Mouse (Mus musculus) adrenal gland, postnatal 36 days (tissue): Measurements from ENCODE around the gene Gpr37l1. TPM values are rescaled to one million over a fixed set of nuclear protein-coding genes. Genes with fewer than 3 reads are reported as not detected.
A peak's percentile ranks its signal among the peaks of the same experiment; 100 is the strongest.
"Not testable (repeated sequence)": the region's sequence is repeated elsewhere in the genome, so short reads cannot be mapped to it uniquely, and the experiment has no call there.

Source experiments
- DNase-seq, 2 experiments: peaks; one replicate each; pipeline ENCODE4 v3.0.0; 2021; ENCODE audit warnings: mixed read lengths in 1 of 2
- total RNA-seq, 2 experiments: library from RNA; stranded (reverse); gene quantifications; 2 replicates each; pipeline ENCODE4 v1.2.3; 2021

The Gpr37l1 gene
- total RNA-seq, 2 experiments from 2014 or later = 0.83 to 1.5 TPM

DNA sequence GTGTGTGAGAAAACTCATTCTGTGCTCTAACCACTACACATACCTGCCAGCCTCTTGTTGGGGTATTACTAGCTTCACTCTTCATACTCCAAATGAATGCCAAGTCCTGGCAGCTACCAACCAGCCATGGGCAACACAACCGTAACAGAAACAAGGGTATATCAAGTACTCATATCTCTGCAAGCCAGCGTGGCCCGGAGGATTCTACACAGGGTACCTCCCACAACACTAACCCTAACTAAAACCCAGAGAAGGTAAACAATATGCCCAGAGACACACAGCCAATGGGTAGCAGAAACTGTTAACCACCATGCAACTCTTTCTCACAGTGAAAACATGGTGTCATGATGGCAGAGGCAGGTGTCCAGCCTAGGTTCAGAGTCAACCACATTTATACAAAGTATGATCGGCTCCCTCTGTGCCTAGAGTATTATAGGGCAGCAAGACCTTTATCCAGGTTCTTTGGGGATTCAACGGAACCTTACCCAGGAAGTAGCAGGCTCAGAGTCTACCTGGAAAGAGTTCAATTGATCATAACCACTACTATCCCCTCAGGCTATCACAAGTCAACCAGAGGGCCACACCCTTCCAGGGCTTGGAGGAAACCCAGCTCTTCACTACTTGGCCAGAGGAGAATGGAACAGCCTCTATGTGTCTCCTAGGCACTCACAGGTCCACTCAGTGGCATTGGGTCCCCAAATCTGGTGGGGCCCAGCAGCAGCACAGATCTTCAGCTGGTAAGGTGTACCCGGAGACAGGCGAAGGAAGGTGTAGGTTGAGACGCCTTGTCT is 42.7 kb downstream of the Gpr37l1 start:
- no peak for DNase-seq

GRCm38 (mm10) chr1:135112661-135113060 is 54.8 kb downstream of the Gpr37l1 start:
- DNase-seq = peak; percentile 32 to 48

GRCm38 (mm10) chr1:135111271-135111670 is 56.2 kb downstream of the Gpr37l1 start:
- not testable (repeated sequence) for DNase-seq

Other genes starting within 250 kb of the Gpr37l1 start
- gene Ppp1r12b, start 211.7 kb downstream of the Gpr37l1 start, total RNA-seq = 10 to 100 TPM; 10.5 to 11.4 TPM
- gene Ube2t, start 205.1 kb downstream of the Gpr37l1 start, total RNA-seq = 1 to 10 TPM; 2.5 to 3.3 TPM
- 1 to 10 TPM; 1.2 to 2.2 TPM for gene Lgr6, start 62.4 kb downstream of the Gpr37l1 start, total RNA-seq
- gene Ptpn7, start 35.0 kb downstream of the Gpr37l1 start, total RNA-seq = 1 to 10 TPM in 1 of 2 experiments, under 1 TPM in 1; 0.63 to 1.1 TPM
- 10 to 100 TPM; 52.5 to 56.3 TPM for gene Arl8a, start 20.9 kb downstream of the Gpr37l1 start, total RNA-seq
- gene Elf3, start 90.9 kb upstream of the Gpr37l1 start, total RNA-seq = not detected
- 10 to 100 TPM; 46.3 to 48.9 TPM for gene Rnpep, start 116.4 kb upstream of the Gpr37l1 start, total RNA-seq
- 100 to 1,000 TPM; 212 to 215 TPM for gene Timm17a, start 146.1 kb upstream of the Gpr37l1 start, total RNA-seq
- gene Lmod1, start 157.1 kb upstream of the Gpr37l1 start, total RNA-seq = 1 to 10 TPM; 1.4 to 1.6 TPM
- gene Shisa4, start 207.6 kb upstream of the Gpr37l1 start, total RNA-seq = 1 to 10 TPM; 6.8 to 9.2 TPM